Mouse (Mus musculus) C2C12 (cell line): ENCODE results near the gene Stard7. TPM values are rescaled to one million over a fixed set of nuclear protein-coding genes. Genes with fewer than 3 reads are reported as not detected.
A peak's percentile ranks its signal among the peaks of the same experiment; 100 is the strongest.

Experiments used
- H3K27me3 ChIP-seq: one replicate; pipeline ENCODE4 v1.6.1; 2011; ENCODE audit not compliant: control insufficient read depth, insufficient read depth, insufficient read length
- H3K36me3 ChIP-seq: one replicate; pipeline ENCODE4 v1.6.1; 2011; ENCODE audit not compliant: control insufficient read depth, insufficient read depth
- H3K4me3 ChIP-seq: one replicate; pipeline ENCODE4 v1.5.1; 2011; ENCODE audit warnings: mild to moderate bottlenecking, control low read depth; ENCODE audit not compliant: poor library complexity, insufficient read depth, severe bottlenecking
- H3K79me2 ChIP-seq: one replicate; pipeline ENCODE4 v1.6.1; 2011; ENCODE audit not compliant: control insufficient read depth, insufficient read depth
- H3K79me3 ChIP-seq: one replicate; pipeline ENCODE4 v1.6.1; 2011; ENCODE audit warnings: low read depth, control low read depth
- H3ac ChIP-seq: one replicate; pipeline ENCODE3; 2011; ENCODE audit warnings: low read depth; ENCODE audit not compliant: control insufficient read depth, insufficient read length
- CEBPB ChIP-seq: IDR thresholded peaks from one replicate; pipeline ENCODE4 v1.6.1; 2011; ENCODE audit warnings: low read depth, mild to moderate bottlenecking, control low read depth, moderate library complexity
- CTCF ChIP-seq: IDR thresholded peaks from one replicate; pipeline ENCODE4 v1.5.1; 2011; ENCODE audit not compliant: control insufficient read depth, insufficient read depth, insufficient read length
- FOSL1 ChIP-seq: IDR thresholded peaks from one replicate; pipeline ENCODE4 v1.8.0; 2011; ENCODE audit warnings: mild to moderate bottlenecking, low read length; ENCODE audit not compliant: poor library complexity, insufficient read depth, severe bottlenecking
- MAX ChIP-seq: IDR thresholded peaks from one replicate; pipeline ENCODE4 v1.6.1; 2011; ENCODE audit warnings: mild to moderate bottlenecking, control low read depth
- MYOD1 ChIP-seq: IDR thresholded peaks from one replicate; pipeline ENCODE4 v1.6.1; 2011; ENCODE audit warnings: low read depth; ENCODE audit not compliant: control insufficient read depth, insufficient read length
- MYOG ChIP-seq: IDR thresholded peaks from one replicate; pipeline ENCODE4 v1.6.1; 2011; ENCODE audit not compliant: control insufficient read depth, insufficient read length; ENCODE audit errors: extremely low read depth
- USF1 ChIP-seq: IDR thresholded peaks from one replicate; pipeline ENCODE4 v1.6.1; 2011; ENCODE audit warnings: low read depth, mild to moderate bottlenecking, control low read depth, moderate library complexity
- long read RNA-seq, 2 experiments: library from polyadenylated mRNA; unstranded; transcript quantifications; one replicate each; pipeline ENCODE4 v2.0.0; 2019 to 2020
- polyA plus RNA-seq: library from polyadenylated mRNA; unstranded; fragments of >200 nt; fragmentation: generic; extraction: Trizol; gene quantifications from one replicate; pipeline ENCODE4 v1.2.1, GENCODE M21; 2012; ENCODE audit warnings: missing spikeins

Gene Stard7
- 25.2 TPM for polyA plus RNA-seq
- long read RNA-seq, experiment 1, transcript Stard7-202 (8 exons, 3,116 nt): major isoform, 38 of 49 reads
- long read RNA-seq, experiment 1, partial matches to known transcripts: 3 of 49 reads
- long read RNA-seq, experiment 1, other reads (novel, unspliced or antisense): 7 of 49 reads
- long read RNA-seq, experiment 2, transcript Stard7-202 (8 exons, 3,116 nt): major isoform, 341 of 365 reads
- long read RNA-seq, experiment 2, partial matches to known transcripts: 3 of 365 reads
- long read RNA-seq, experiment 2, other reads (novel, unspliced or antisense): 16 of 365 reads

GRCm38 (mm10) chr2:127269491-127270299 lies at the start of gene Stard7:
TSS of gene Stard7 (plus strand) at chr2:127270218.
- H3K79me3 ChIP-seq: peaks cover 35% of the 10 kb centered on the region
- H3K36me3 ChIP-seq: peaks cover 5% of the 10 kb centered on the region
- peak within 1 kb of the TSS; percentile 87 for H3ac ChIP-seq
- no peaks in the 10 kb centered on the region for H3K27me3 ChIP-seq
- H3K79me2 ChIP-seq: peaks cover 49% of the 10 kb centered on the region
- TF ChIP-seq MYOD1: no peak
- no peak for TF ChIP-seq CEBPB
- TF ChIP-seq FOSL1: no peak
- no peak for TF ChIP-seq CTCF
- peak within 1 kb of the TSS; percentile 92 for H3K4me3 ChIP-seq

- H3ac ChIP-seq: no peak overlapping the region
- TF ChIP-seq FOSL1: no peak
- no peak for TF ChIP-seq CEBPB
- no peak for TF ChIP-seq CTCF
- no peak for TF ChIP-seq USF1
- H3K79me3 ChIP-seq: no peaks in the 10 kb centered on the region
Measured at GRCm38 (mm10) chr2:127225261-127225660, 44.8 kb upstream of the Stard7 start.

GRCm38 (mm10) chr2:127237897-127238610 lies 32.0 kb upstream of the Stard7 start:
- Histone ChIP-seq H3ac (no peak overlapping the region), H3K36me3 (peaks cover 85% of the 10 kb centered on the region), H3K4me3 (no peak overlapping the region), H3K79me3 (no peaks in the 10 kb centered on the region), H3K79me2 (no peaks in the 10 kb centered on the region), H3K27me3 (no peaks in the 10 kb centered on the region)
- TF ChIP-seq FOSL1 (no peak), MAX (no peak), MYOD1 (no peak), USF1 (no peak), CEBPB (no peak), MYOG (no peak), CTCF (no peak)

More at GRCm38 (mm10) chr2:127225261-127225660, 44.8 kb upstream of the Stard7 start:
- H3K79me2 ChIP-seq: no peaks in the 10 kb centered on the region
- no peaks in the 10 kb centered on the region for H3K27me3 ChIP-seq
- H3K4me3 ChIP-seq: no peak overlapping the region
- H3K36me3 ChIP-seq: peaks cover 92% of the 10 kb centered on the region

GRCm38 (mm10) chr2:127240065-127240464 lies 30.0 kb upstream of the Stard7 start:
- Histone ChIP-seq H3ac (no peak overlapping the region), H3K36me3 (peaks cover 77% of the 10 kb centered on the region), H3K4me3 (no peak overlapping the region), H3K79me3 (no peaks in the 10 kb centered on the region), H3K27me3 (no peaks in the 10 kb centered on the region), H3K79me2 (no peaks in the 10 kb centered on the region)
- TF ChIP-seq MYOG (no peak), CEBPB (no peak), USF1 (no peak), MYOD1 (no peak), CTCF (no peak), MAX (no peak), FOSL1 (no peak)

GRCm38 (mm10) chr2:127247592-127248333 lies 22.3 kb upstream of the Stard7 start, which contains the start of the genes Ciao1 and Tmem127:
TSS of gene Ciao1 (minus strand) at chr2:127247816.
TSS of gene Tmem127 (plus strand) at chr2:127247908.
- Histone ChIP-seq H3ac (peak within 1 kb of the TSS; percentile 75), H3K79me3 (peaks cover 14% of the 10 kb centered on the region), H3K4me3 (peak within 1 kb of the TSS; percentile 96), H3K36me3 (peaks cover 17% of the 10 kb centered on the region), H3K79me2 (peaks cover 60% of the 10 kb centered on the region), H3K27me3 (no peaks in the 10 kb centered on the region)
- TF ChIP-seq USF1 (peak; percentile 77), CTCF (no peak), MAX (peak; percentile 59), FOSL1 (no peak), CEBPB (no peak)
